In the genomic region with DNA sequence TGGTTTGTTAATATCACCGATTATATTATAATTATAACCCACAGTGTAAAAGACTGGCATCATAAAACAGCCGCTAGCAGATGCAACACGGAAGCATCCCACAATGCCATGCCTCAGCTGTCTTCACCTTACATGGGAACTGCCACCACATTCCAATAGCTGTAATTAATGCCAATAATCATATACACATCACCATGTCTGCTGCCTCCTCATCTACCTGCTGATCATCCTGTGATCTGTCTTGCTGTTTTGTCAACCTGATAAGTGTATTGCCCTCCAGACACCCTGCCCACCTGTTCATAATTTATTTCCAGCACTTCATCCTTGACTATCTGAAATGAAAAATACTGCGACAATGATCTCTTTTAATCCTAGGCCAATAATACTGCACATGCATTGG, we compare ENCODE assay signal across 24 mouse cellular contexts.
DNase-seq lines count a peak whose midpoint lies in the region; ATAC-seq lines count a peak whose summit lies in the region.
"Had no signal": no experiment of that assay in that cellular context is flagged by ENCODE, and none has a peak within 500 bp of the region (broad histone marks: within the 10 kb centered on the region; RNA-seq: fewer than 3 reads in every experiment).

No protein-coding gene starts in this region.

- no peak for DNase-seq in forebrain, embryonic 11.5 days (ENCODE audit: low spot score)
- no peak for DNase-seq in hindbrain, embryonic 14.5 days (ENCODE audit: low spot score)
- no peak for DNase-seq in neural tube, embryonic 10.5 days (ENCODE audit: extremely low spot score, low spot score)
- DNase-seq in ovary, adult 18-20 months (ENCODE audit: low spot score), result no peak
- DNase-seq in right cerebral cortex, adult 2 months (ENCODE audit: low spot score in 2 of 2), result no peak
- DNase-seq: adrenal gland, adult 8-10 months; cerebellum, adult 8-10 months; cerebellum, postnatal 25 days; gastrocnemius, adult 2 months; gastrocnemius, postnatal 36 days; heart, adult 2 months; kidney, adult 18-20 months; kidney, postnatal 25 days; right cerebral cortex, postnatal 14 days had no signal

- no peaks in the 10 kb centered on the region for H3K9me3 ChIP-seq in forebrain, embryonic 11.5 days (ENCODE audit: control insufficient read depth, low read length)
- H3K9me3 ChIP-seq in forebrain, embryonic 16.5 days (ENCODE audit: control insufficient read depth, low read length), result no peaks in the 10 kb centered on the region
- no peaks in the 10 kb centered on the region for H3K9me3 ChIP-seq in hindbrain, embryonic 14.5 days (ENCODE audit: control insufficient read depth, low read length)
- no peaks in the 10 kb centered on the region for H3K9me3 ChIP-seq in hindbrain, embryonic 13.5 days
- no peaks in the 10 kb centered on the region for H3K9me3 ChIP-seq in neural tube, embryonic 13.5 days
- H3K9me3 ChIP-seq: heart, embryonic 12.5 days; kidney, embryonic 15.5 days; limb, embryonic 13.5 days; lung, embryonic 15.5 days; stomach, embryonic 15.5 days had no signal

- no peak overlapping the region for H3K4me3 ChIP-seq in forebrain, embryonic 11.5 days (ENCODE audit: low read depth, low read length)
- H3K4me3 ChIP-seq in forebrain, embryonic 16.5 days (replicated peaks; ENCODE audit: low read length), result no peak overlapping the region
- H3K4me3 ChIP-seq in hindbrain, embryonic 14.5 days (replicated peaks; ENCODE audit: low read length), result no peak overlapping the region
- H3K4me3 ChIP-seq in hindbrain, embryonic 13.5 days, result no peak overlapping the region
- H3K4me3 ChIP-seq in neural tube, embryonic 13.5 days, result no peak overlapping the region
- H3K4me3 ChIP-seq: gastrocnemius, adult 2 months; heart, adult 2 months; heart, embryonic 12.5 days; kidney, embryonic 15.5 days; limb, embryonic 13.5 days; lung, embryonic 15.5 days; stomach, embryonic 15.5 days had no signal

- ATAC-seq in forebrain, embryonic 11.5 days (replicated peaks; ENCODE audit: low FRiP score), result peak; percentile 39
- ATAC-seq in forebrain, embryonic 16.5 days, result no peak
- ATAC-seq in hindbrain, embryonic 14.5 days (ENCODE audit: low FRiP score), result peak; percentile 14; the same call in 1 of the 2 replicates
- no peak for ATAC-seq in hindbrain, embryonic 13.5 days (ENCODE audit: low FRiP score)
- ATAC-seq in neural tube, embryonic 13.5 days (ENCODE audit: low read depth), result 0 out of 2 replicates have a peak, but pooled peaks have one; percentile 43

- H3K27me3 ChIP-seq in forebrain, embryonic 11.5 days (ENCODE audit: control insufficient read depth, insufficient read depth, low read length), result no peaks in the 10 kb centered on the region
- no peaks in the 10 kb centered on the region for H3K27me3 ChIP-seq in forebrain, embryonic 16.5 days (replicated peaks; ENCODE audit: control insufficient read depth, insufficient read depth, low read length)
- H3K27me3 ChIP-seq in hindbrain, embryonic 14.5 days (ENCODE audit: control insufficient read depth, insufficient read depth, low read length), result no peaks in the 10 kb centered on the region
- H3K27me3 ChIP-seq in hindbrain, embryonic 13.5 days, result no peaks in the 10 kb centered on the region
- no peaks in the 10 kb centered on the region for H3K27me3 ChIP-seq in neural tube, embryonic 13.5 days
- H3K27me3 ChIP-seq: CH12.LX; heart, embryonic 12.5 days; kidney, embryonic 15.5 days; limb, embryonic 13.5 days; lung, embryonic 15.5 days; stomach, embryonic 15.5 days had no signal

- H3K9ac ChIP-seq in forebrain, embryonic 11.5 days (ENCODE audit: low read length), result no peak overlapping the region
- no peak overlapping the region for H3K9ac ChIP-seq in forebrain, embryonic 16.5 days (replicated peaks; ENCODE audit: low read depth, low read length)
- no peak overlapping the region for H3K9ac ChIP-seq in hindbrain, embryonic 14.5 days
- H3K9ac ChIP-seq in hindbrain, embryonic 13.5 days, result no peak overlapping the region
- H3K9ac ChIP-seq in neural tube, embryonic 13.5 days, result no peak overlapping the region
- H3K9ac ChIP-seq: heart, embryonic 12.5 days; kidney, embryonic 15.5 days; limb, embryonic 13.5 days; lung, embryonic 15.5 days; stomach, embryonic 15.5 days had no signal

- H3K36me3 ChIP-seq in forebrain, embryonic 11.5 days (ENCODE audit: control insufficient read depth, insufficient read depth, low read length), result no peaks in the 10 kb centered on the region
- H3K36me3 ChIP-seq in forebrain, embryonic 16.5 days (ENCODE audit: control insufficient read depth, insufficient read depth), result no peaks in the 10 kb centered on the region
- no peaks in the 10 kb centered on the region for H3K36me3 ChIP-seq in hindbrain, embryonic 14.5 days (replicated peaks; ENCODE audit: control insufficient read depth, insufficient read depth)
- H3K36me3 ChIP-seq in hindbrain, embryonic 13.5 days, result no peaks in the 10 kb centered on the region
- no peaks in the 10 kb centered on the region for H3K36me3 ChIP-seq in neural tube, embryonic 13.5 days
- H3K36me3 ChIP-seq: heart, embryonic 12.5 days; kidney, embryonic 15.5 days; limb, embryonic 13.5 days; lung, embryonic 15.5 days; stomach, embryonic 15.5 days had no signal

- no peak overlapping the region for H3K4me2 ChIP-seq in forebrain, embryonic 11.5 days (ENCODE audit: low read depth, low read length, severe bottlenecking)
- H3K4me2 ChIP-seq in forebrain, embryonic 16.5 days (ENCODE audit: low read length), result no peak overlapping the region
- no peak overlapping the region for H3K4me2 ChIP-seq in hindbrain, embryonic 14.5 days (replicated peaks)
- no peak overlapping the region for H3K4me2 ChIP-seq in hindbrain, embryonic 13.5 days
- no peak overlapping the region for H3K4me2 ChIP-seq in neural tube, embryonic 13.5 days
- H3K4me2 ChIP-seq: heart, embryonic 12.5 days; kidney, embryonic 15.5 days; limb, embryonic 13.5 days; liver, embryonic 11.5 days; lung, embryonic 15.5 days; stomach, embryonic 15.5 days had no signal

- H3K4me1 ChIP-seq in forebrain, embryonic 11.5 days (replicated peaks; ENCODE audit: control insufficient read depth, insufficient read depth, low read length), result no peaks in the 10 kb centered on the region
- H3K4me1 ChIP-seq in forebrain, embryonic 16.5 days (replicated peaks; ENCODE audit: control insufficient read depth, insufficient read depth, low read length), result no peaks in the 10 kb centered on the region
- no peaks in the 10 kb centered on the region for H3K4me1 ChIP-seq in hindbrain, embryonic 14.5 days (replicated peaks; ENCODE audit: control insufficient read depth, insufficient read depth, low read length)
- H3K4me1 ChIP-seq in hindbrain, embryonic 13.5 days (replicated peaks), result peaks cover 8% of the 10 kb centered on the region; the same call in 1 of the 2 replicates
- H3K4me1 ChIP-seq in neural tube, embryonic 13.5 days (replicated peaks), result peaks cover 9% of the 10 kb centered on the region
- H3K4me1 ChIP-seq: heart, embryonic 12.5 days; kidney, embryonic 15.5 days; limb, embryonic 13.5 days; lung, embryonic 15.5 days; stomach, embryonic 15.5 days had no signal

- no peak overlapping the region for H3K27ac ChIP-seq in forebrain, embryonic 11.5 days (ENCODE audit: low read depth, low read length)
- H3K27ac ChIP-seq in forebrain, embryonic 16.5 days (ENCODE audit: low read length), result no peak overlapping the region
- H3K27ac ChIP-seq in hindbrain, embryonic 14.5 days, result no peak overlapping the region
- no peak overlapping the region for H3K27ac ChIP-seq in hindbrain, embryonic 13.5 days
- no peak overlapping the region for H3K27ac ChIP-seq in neural tube, embryonic 13.5 days (replicated peaks)
- H3K27ac ChIP-seq: gastrocnemius, adult 2 months; heart, adult 2 months; kidney, embryonic 15.5 days; limb, embryonic 13.5 days; lung, embryonic 15.5 days; stomach, embryonic 15.5 days had no signal

- WGBS in forebrain, embryonic 11.5 days, result 85% methylated on average over 4 of the region's 4 CpGs
- WGBS in forebrain, embryonic 16.5 days, result 69% methylated on average over 4 of the region's 4 CpGs
- 75% methylated on average over 4 of the region's 4 CpGs for WGBS in hindbrain, embryonic 14.5 days
- 74% methylated on average over 4 of the region's 4 CpGs for WGBS in hindbrain, embryonic 13.5 days
- WGBS in neural tube, embryonic 13.5 days, result 62% methylated on average over 4 of the region's 4 CpGs

Comparison
In these comparisons a context has a peak if more than half of its experiments do, and no peak if none do; other contexts are left out.
1. ATAC-seq: peak in forebrain, embryonic 11.5 days (single experiment), hindbrain, embryonic 14.5 days (single experiment) and neural tube, embryonic 13.5 days (single experiment); none in forebrain, embryonic 16.5 days (single experiment) and hindbrain, embryonic 13.5 days (single experiment).